Mouse (Mus musculus) naive thymus-derived CD4-positive, alpha-beta T cell, adult 2 months (primary cell): Measurements from ENCODE around the gene Gm853.

Source experiments
- DNase-seq: peaks from one replicate; pipeline ENCODE4 v3.0.0-alpha.2; 2011; ENCODE audit warnings: low read depth

Gene Gm853

GRCm38 (mm10) chr4:130213857-130214256, 8.3 kb downstream of the Gm853 start:
- DNase-seq: no peak

GRCm38 (mm10) chr4:130213197-130213596, 9.0 kb downstream of the Gm853 start:
- DNase-seq: no peak

GRCm38 (mm10) chr4:130212421-130212820, 9.8 kb downstream of the Gm853 start:
- DNase-seq: no peak

- DNase-seq: no peak
Observed at GRCm38 (mm10) chr4:130211870-130212269, 10.3 kb downstream of the Gm853 start.

GRCm38 (mm10) chr4:130198694-130199670, 23.2 kb downstream of the Gm853 start:
- DNase-seq: peak; percentile 67

- DNase-seq: no peak
Observed at GRCm38 (mm10) chr4:130196542-130196941, 25.7 kb downstream of the Gm853 start.

- DNase-seq: no peak
Observed at GRCm38 (mm10) chr4:130195924-130196323, 26.3 kb downstream of the Gm853 start.

GRCm38 (mm10) chr4:130192266-130192665, 29.9 kb downstream of the Gm853 start:
- DNase-seq: no peak

GRCm38 (mm10) chr4:130189606-130190005, 32.6 kb downstream of the Gm853 start:
- no peak for DNase-seq

- DNase-seq: peak; percentile 72
Observed at GRCm38 (mm10) chr4:130188806-130189297, 33.3 kb downstream of the Gm853 start.

- DNase-seq: no peak
Observed at GRCm38 (mm10) chr4:130186891-130187290, 35.3 kb downstream of the Gm853 start.

- DNase-seq: no peak
Observed at GRCm38 (mm10) chr4:130186450-130186849, 35.8 kb downstream of the Gm853 start.

GRCm38 (mm10) chr4:130183879-130184278, 38.3 kb downstream of the Gm853 start:
- DNase-seq: no peak

- DNase-seq: no peak
Observed at GRCm38 (mm10) chr4:130183023-130183422, 39.2 kb downstream of the Gm853 start.

GRCm38 (mm10) chr4:130181886-130182285, 40.3 kb downstream of the Gm853 start:
- DNase-seq: no peak

- DNase-seq: no peak
Observed at GRCm38 (mm10) chr4:130180909-130181602, 41.1 kb downstream of the Gm853 start.

- DNase-seq: no peak
Observed at GRCm38 (mm10) chr4:130179876-130180275, 42.3 kb downstream of the Gm853 start.

- DNase-seq: no peak
Observed at GRCm38 (mm10) chr4:130177536-130177935, 44.7 kb downstream of the Gm853 start.

GRCm38 (mm10) chr4:130177087-130177486, 45.1 kb downstream of the Gm853 start:
- no peak for DNase-seq

GRCm38 (mm10) chr4:130176156-130176720, 46.0 kb downstream of the Gm853 start:
- DNase-seq: no peak

GRCm38 (mm10) chr4:130175072-130175711, 47.0 kb downstream of the Gm853 start, which contains the start of gene Tinagl1:
TSS of gene Tinagl1 (minus strand) at chr4:130175122.
- no peak for DNase-seq
